Mouse (Mus musculus): Measurements from ENCODE around the gene Mgst1. TPM values are rescaled to one million over a fixed set of nuclear protein-coding genes. Genes with fewer than 3 reads are reported as not detected.
A peak's percentile ranks its signal among the peaks of the same experiment; 100 is the strongest.

Gene Mgst1
- 10 to 100 TPM; 16.4 to 16.7 TPM for total RNA-seq (2021)

DNA sequence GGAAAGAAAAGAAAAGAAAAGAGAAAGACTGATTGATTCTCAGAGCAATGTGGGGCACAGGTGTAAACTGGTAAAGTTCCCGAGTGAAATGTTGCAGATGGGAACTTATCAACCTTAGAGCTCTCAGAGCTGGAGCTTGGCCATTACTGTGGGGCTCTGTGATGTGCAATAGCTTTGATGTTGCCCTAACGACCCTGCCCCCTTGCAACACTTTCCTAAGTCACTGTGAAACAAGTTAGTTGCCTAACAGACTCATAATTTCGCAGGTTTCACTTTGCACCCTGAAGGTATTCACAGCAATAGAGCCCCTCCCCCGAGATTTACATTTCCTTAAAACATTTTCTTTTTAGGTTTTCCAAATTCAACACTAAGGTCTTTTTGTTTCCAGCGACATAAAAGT is at the start of gene Mgst1:
Mgst1 (plus strand) TSS at position 387 of the 400 bp plus-strand sequence.
- intact Hi-C loops (cut with DNase I), result no loop called here
- DNase-seq, result no peak

DNA sequence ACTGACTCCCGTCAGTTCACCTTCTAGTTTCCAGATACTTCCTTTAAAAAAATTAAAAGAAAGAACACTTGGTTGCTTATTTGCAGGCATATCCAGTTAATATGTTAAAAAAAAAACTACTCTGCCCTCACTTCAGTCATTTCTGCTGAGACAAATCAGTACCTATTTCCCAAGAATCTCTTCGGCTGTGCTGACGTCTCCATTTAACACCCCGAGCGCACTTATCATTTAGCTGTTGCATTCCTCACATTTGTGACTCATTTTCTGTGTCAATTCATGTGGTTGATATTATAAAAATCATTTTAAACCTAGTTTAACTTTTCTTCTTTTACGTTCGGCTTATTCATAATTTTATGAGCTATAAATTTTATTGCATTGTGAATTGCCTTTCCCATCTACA is 47.7 kb upstream of the Mgst1 start:
- intact Hi-C loops (cut with DNase I), result no loop called here
- DNase-seq, result no peak

DNA sequence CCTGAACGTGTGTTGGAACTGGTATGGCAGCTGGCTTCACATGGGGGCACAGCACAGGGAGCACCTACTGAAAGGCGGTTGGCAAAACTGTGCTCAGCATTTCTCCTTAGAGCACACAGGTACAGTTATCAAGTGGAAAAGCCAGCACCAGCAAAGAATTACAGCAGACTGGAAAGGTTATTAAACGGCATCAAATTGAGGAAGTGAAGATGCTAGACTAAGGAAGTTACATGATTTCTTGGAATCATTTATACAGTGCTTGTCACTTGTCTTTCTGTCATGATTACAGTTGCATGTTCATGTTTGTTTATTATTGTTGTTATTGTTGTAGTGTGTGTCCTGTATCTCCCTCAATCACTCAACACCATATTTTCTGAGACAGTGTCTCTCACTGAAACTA is 45.1 kb upstream of the Mgst1 start:
- DNase-seq, result no peak
- intact Hi-C loops (cut with DNase I), result no loop called here

DNA sequence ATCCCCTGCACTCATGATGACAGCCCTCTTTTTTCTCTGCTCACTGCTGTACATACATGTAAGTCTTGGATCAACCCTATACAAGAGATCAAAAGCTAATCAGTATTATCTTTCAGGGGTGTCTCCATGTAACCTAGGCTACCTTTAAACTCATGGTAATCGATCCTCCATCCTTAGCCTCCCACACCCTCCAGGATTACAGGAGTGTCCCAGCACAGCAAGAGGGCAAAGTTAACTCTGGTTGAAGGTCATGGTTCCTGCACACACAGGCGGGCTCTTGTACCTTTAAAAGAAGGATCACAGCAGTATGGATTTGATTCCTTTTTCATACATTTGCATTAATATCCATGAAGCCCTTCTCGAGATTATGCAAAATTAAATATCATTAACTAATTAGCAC is 40.5 kb upstream of the Mgst1 start:
- DNase-seq, result no peak
- intact Hi-C loops (cut with DNase I), result no loop called here

DNA sequence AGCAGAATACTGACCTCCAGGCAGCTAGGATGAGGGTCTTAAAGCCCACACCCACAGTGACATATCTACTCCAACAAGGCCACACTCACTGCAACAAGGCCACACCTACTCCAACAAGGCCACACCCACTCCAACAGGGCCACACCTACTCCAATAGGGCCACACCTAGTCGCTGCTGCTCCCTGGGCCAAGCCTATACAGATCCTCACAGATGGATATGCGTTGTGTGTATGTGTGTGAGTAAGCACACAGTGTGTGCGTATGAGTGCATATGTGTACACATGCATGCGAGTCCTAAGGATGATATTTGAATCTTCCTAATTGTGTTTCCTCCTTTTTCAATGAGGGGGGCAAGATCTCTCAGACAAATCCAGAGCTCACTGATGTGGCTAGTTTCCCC is 38.3 kb upstream of the Mgst1 start:
- intact Hi-C loops (cut with DNase I), result no loop called here

DNA sequence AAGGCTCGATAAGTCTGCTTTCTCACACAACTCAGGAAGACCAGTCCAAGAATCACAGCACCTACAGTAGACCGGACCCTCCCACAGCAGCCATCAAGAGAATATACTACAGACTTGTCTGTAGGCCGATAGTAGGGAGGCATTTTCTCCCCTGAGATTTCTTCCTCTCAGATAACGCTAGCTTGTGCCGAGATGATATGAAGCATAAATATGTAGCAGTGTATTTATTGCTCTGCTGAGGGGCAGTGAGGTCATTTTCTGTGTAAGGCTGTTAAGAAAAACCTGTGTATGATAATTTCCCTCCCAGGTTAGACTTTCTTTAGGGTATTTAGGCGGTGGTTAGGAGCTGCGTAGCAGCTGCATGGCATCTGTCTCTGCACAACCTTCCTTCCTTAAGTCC is 37.2 kb upstream of the Mgst1 start:
- intact Hi-C loops (cut with DNase I), result no loop called here
- DNase-seq, result no peak

More for the DNA sequence above, 38.3 kb upstream of the Mgst1 start:
- no peak for DNase-seq

DNA sequence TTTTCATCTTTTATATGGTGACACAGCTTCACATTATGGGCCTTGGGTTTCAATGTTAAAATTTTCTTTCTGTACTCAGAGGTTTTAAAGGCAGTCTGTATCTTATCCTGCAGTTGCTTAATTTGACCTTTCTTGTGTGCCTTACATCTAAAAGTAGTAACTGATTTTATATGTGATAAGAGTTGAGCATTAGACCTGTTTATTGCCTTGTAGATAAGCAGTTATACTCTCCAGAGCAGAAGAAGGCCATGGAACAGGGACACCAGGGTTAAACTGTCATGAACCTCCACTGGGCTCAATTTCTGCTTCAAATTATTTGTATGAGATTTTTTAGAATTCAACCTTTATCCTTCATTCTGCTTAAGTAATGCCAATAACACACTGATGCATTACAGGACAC is 35.6 kb upstream of the Mgst1 start:
- no peak for DNase-seq
- intact Hi-C loops (cut with DNase I), result no loop called here

DNA sequence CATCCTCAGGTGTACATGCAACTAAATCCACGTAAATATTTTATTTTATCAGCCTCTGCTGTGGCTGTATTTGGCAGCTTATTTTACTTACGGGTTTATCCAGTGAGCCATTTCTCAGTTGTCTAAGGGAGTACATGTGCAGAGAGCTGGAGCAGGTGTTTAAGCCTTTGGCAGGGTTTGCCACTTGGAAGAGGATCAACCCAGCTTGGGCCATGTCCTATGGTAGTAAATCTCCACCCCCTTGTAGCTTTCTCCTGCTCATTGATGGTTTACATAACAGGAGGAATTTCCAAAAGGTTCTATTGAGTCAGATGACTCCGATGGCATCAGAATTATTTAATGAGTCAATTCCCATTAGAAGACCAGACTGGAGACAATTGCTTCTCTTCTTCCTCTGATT is 22.6 kb upstream of the Mgst1 start:
- DNase-seq, result peak; percentile 7
- intact Hi-C loops (cut with DNase I), result no loop called here

DNA sequence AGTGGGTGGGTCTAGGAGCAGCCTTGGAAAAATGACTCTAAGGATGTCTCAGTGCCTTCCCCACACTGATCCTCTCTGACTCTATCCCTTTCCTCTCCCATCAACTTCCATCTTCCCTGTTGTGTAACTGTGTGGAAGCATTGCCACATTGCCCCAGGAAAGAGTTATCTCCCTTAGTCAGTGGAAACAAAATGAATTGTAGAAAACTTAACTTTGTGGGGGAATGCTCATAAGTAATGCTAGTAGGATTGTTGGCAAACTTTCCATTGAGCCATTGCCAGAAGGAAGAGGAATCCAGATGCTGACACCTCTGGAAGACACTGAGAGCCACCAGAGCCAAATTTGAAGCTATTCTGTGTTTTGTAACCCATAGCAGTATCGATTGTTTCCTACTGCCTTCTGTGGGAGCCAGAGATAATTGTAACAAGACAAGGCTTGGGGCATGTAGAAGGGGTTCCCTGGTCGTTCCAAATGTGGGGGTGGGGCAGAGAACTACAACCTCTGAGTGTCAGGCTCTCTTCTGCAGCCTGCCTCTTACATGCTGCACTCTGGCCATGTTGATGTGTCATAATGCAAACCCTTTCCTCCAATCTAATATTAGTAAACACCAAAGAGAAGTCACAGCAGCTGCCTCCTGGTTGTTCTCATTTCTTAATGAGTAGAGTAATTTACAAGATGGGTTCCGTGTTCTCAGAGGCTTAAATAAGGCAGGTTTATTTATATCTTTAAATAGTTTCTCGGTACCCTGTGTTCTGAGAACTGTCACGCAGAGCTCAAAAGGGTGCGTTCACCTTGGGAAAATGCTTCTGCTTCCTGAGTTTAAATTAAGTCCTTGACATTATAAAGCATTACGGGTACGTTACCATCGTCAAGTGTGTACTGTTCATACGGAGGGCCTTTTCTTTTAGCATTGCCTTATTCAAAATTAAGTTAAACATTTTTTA is 11.5 kb upstream of the Mgst1 start:
- intact Hi-C loops (cut with DNase I), result no loop called here
- DNase-seq, result no peak

DNA sequence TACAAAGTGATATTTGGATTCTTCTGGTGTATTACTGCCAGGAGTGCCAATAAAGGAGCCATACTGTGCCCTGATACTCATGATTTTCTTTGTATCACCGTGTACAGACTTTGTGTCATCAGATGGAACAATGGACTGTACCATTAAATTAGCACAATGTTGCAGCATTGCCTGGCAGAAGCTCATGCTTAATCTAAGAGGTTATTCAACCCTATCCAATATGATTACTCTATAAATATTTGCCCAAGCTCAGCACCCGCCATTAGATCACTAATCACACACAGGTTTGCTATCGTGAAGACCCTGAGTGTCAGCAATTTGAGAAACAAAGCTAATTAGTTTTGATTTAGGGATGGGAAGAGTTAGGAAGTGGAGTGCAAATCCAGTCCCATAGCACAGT is 9.6 kb upstream of the Mgst1 start:
- intact Hi-C loops (cut with DNase I), result no loop called here
- no peak for DNase-seq

DNA sequence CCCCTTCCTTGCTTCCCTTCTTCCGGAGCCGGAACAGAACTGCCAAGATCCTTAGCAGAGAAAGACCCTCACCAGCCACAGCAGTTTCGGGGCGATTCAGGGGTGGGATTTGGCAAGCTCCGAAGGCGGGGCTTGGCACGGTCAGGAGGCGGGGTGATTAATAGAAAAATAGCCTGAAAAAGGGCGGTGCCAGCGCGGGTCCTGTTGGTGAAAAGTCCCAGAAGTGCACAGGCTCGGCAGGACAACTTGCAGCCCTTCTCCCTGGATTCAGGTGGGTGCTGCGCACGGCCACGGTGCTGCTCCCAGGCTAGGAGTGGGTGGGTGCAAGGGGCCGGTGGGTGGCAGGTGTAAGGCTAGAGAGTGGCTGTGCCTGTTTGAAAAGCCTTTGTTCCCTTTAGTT is 220 bp downstream of the Mgst1 start:
- intact Hi-C loops (cut with DNase I), result no loop called here
- peak; percentile 61 for DNase-seq

DNA sequence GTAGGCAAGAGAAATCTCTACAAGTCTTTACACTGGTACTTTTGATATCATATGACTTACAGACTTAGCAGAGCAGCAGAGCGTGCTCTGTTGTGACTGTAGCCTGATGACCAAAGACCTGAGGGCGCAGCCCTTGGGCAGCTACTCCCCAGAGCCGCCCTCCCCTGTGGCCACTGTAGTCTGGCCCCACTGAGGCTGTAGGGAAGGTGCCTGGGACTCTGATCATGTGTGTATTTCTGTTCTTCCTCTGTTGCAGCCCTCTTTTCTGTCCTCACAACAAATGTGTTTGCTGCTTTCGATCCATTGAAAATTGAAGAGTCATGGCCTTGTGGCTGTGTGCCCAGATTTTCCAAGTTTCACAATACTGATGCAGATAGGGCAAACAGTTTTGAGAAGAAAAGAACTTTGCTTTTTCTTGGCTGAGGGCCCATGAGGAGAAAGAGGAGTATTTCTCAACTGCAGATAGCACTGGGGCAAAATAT is 1.0 kb downstream of the Mgst1 start:
- peak; percentile 28 for DNase-seq
- intact Hi-C loops (cut with DNase I), result no loop called here

DNA sequence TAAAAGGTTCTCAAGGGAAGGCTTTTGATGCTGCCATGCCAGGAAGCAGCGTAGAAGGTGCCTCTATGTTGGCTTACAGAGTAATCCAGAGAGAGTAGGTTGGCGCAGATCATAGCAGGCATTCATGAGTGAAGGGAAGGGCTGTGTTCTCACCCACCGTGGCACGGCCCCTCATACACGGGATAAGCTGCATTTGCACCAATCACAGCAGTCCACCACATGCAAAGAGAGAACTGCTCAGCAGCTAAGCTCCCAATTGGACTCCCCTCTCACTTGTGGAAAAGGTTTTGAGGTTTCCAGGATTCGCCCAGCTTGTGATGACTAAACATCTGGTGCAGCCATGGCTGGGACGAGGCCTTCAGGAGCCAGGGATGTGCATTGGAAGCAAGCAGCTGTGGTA is 2.5 kb downstream of the Mgst1 start:
- no peak for DNase-seq
- intact Hi-C loops (cut with DNase I), result no loop called here

DNA sequence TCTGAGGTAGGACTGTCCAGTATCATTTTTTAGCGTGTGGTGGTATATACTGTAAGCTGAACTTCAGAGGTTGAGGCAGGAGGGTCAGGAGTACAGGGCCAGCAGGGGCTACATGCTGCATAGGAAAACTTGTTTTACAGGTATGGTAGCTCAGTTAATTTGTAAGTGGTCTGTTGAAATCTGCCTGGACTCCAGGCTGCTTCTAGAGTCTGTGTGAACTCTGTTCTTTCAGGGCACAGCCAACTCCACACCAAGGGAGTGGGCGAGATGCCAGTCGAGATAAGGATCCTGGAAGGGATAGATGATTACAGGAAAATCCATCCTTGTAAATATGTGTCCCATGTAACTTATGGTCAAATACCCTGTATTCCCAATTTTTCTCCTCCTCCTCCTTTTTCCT is 3.3 kb downstream of the Mgst1 start:
- DNase-seq, result no peak
- intact Hi-C loops (cut with DNase I), result no loop called here

DNA sequence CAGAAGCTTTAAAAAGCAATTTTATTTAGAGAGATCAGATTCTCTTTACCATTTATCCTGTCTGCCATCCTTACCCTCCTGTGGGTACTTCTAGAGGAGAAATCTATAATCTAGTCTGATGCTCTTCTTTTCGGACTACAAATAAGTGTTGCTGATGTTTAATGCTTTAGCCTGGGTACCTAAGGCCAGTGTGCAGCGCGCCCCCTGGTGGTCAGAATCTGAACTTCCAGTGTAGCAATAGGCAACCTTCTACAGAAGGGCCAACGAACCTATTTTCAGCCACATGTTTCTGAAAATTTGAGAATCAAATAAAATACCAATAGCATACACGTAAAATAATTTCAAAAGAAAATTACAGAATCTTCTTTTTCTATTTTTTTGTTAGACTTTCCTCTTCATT is 13.0 kb downstream of the Mgst1 start:
- peak; percentile 75 for DNase-seq
- intact Hi-C loops (cut with DNase I), result loop anchor here (10.0 kb wide), 1 partner anchor 158 kb away; no protein-coding TSS in a partner anchor

DNA sequence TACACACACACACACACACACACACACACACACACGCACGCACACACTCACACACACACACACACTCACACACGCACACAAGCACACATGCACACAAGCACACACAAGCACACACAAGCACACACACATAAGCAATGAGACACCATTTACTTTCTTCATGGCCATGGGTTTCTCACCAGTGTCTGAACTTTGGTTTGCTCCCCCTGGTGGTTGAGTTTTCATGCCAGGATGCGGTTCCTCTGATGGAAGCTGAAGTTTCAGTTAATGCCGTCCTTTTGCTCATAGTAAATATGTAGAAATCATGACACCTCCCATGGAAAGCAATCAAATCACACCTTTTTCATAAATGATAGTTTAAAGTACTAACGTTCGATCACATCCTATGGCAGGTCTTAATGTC is 23.8 kb downstream of the Mgst1 start:
- intact Hi-C loops (cut with DNase I), result no loop called here
- peak; percentile 44 for DNase-seq

DNA sequence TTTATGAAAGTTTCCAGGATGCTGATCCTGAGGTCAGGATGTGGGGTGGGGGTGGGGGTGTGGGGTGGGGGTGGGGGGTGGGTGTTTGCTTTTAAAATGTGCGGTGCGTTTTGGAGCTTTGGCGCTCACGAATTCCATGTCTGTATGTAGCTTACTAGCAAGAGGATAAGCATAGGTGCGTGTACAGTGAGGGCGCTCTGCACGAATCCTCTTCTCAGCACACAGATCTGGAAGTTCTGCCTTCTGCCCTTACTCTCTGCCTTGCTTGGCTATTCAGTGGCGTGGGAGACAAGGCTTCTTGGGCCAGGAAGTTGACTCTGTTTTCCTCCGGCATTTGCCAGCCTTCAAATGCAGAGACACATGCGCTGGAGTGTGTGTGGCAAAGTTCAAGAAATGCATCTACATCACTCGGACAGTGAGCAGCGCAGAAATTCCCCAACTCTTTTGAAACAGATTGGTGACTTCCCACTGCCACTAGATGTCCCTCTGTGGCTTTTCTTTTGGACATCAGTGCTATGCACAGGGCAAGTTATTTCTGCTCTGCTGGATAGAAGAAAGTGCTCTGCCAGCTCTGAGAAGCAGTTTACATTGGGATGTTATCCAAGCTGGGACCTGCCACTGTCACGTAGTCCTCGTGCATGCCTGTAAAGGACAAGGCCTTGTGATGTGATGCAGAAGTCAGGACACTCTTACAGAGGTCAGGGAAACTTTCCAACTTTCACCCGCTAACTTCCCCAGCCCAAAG is 31.5 kb downstream of the Mgst1 start:
- peak; percentile 34 for DNase-seq
- intact Hi-C loops (cut with DNase I), result no loop called here

Other genes starting within 250 kb of the Mgst1 start
- gene Slc15a5, start 60.4 kb upstream of the Mgst1 start, total RNA-seq (2021), result not detected